Mouse (Mus musculus): Measurements from ENCODE around the gene Fras1. TPM values are rescaled to one million over a fixed set of nuclear protein-coding genes. Genes with fewer than 3 reads are reported as not detected.

Gene Fras1
- total RNA-seq (2021): 10 to 100 TPM; 22.8 to 30.6 TPM
- long read RNA-seq, experiment 1, partial matches to known transcripts: 3 of 4 reads
- long read RNA-seq, experiment 1, other reads (novel, unspliced or antisense): 1 of 4 reads
- long read RNA-seq, experiment 2, full-length matches to known transcripts: 1 of 9 reads
- long read RNA-seq, experiment 2, partial matches to known transcripts: 6 of 9 reads
- long read RNA-seq, experiment 2, other reads (novel, unspliced or antisense): 2 of 9 reads

DNA sequence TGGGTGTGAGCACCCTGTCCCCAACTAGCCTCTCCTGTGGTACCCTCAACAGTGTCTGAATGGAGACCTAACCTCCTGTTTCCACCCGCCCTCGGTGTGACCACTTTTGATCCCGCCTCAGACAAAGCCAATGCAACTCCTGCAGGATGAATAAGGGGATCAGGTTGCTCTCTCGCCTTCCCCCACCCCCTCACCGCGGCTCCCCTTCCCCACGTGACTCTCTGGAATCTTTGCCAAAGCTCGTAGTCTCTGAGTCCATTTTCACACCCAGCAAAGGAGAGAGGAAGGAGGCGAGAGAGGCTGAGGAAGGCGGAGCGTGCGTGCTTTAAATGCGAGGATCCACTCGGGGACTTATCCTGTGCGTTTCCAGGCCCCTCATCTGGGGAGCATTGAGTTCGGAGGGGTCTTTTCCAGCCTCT is at the start of gene Fras1:
Gene Fras1, plus strand, starts transcription at position 389 of the 419 bp plus-strand sequence.
- DNase-seq: peak; percentile 15

- no peak for DNase-seq
These were observed 42.6 kb upstream of the Fras1 start for GRCm38 (mm10) chr5:96331048-96331737.

GRCm38 (mm10) chr5:96331738-96332070 is 42.1 kb upstream of the Fras1 start:
- no peak for DNase-seq

DNA sequence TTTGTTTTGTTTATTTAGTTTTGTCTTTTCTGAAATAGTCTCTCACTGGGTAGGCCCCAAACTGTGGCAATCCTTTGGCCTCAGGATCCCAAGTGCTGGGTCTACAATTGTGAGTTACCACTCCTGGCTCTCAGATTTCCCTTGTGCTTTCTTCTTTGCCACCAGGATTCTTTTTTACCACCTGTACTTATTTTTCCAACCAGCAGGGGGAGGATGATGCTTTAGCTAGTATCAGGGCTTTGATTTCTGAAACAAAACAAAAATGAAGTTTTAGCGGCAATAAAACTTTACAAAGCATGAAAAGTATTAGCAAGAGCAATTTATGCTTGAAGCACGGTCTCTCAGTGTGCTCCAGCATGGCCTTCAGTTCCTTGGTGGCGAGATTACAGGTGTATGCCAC is 39.8 kb upstream of the Fras1 start:
- DNase-seq: no peak

DNA sequence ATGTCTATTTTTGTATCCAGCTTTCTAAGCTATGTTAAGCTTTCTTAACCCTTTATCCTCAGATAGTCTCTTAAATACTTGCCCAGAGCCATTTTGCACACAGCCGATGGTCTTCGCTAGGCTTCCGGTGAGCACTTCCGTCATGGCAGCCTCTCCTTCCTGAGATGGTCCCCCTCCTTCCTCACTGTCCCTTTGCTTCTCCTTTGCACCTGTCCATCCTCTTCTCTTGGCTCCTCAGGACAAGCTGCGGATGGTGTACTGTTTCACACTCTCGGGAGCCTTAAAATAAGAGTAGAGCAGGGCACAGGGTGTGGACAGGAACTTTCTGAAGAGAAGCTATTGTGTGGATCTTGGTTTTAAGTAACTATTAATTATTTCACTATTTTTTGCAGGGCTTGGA is 33.2 kb upstream of the Fras1 start:
- DNase-seq: no peak

DNA sequence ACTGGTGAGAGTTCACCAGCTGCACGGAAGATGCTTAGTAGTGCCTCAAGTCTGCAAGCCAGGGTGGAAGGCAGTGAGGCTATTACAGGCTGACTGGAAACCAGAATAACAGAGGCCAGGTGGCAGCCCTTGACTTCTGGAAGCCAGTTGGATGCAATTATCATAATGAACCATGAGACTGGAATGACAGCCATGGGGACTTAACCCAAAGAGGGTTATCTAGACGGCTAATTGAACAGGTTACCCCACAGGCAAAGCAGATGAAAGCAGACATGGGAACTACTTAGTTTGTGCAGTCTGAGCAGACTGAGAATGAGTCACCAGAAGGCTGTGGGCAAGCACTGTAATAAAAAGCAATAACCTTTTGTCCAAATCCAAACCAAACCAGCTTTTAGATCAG is 28.8 kb upstream of the Fras1 start:
- no peak for DNase-seq

DNA sequence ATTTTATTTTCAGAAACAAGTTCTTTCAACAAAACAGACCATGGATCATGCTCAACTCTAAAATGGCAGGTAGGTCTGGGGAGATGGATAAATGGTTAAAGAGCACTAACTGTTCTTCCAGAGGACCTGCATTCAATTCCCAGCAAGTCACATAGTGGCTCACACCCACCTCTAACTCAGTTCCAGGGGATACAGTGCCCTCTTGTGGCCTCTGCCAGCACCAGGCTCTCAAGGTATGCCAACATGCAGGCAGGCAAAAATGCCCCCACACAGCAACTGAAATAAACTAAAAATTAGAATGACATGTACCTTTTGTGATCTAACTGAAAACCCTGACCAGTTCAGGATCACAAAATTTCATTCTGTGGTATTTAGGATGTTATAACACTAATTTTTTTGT is 21.8 kb upstream of the Fras1 start:
- DNase-seq: no peak

DNA sequence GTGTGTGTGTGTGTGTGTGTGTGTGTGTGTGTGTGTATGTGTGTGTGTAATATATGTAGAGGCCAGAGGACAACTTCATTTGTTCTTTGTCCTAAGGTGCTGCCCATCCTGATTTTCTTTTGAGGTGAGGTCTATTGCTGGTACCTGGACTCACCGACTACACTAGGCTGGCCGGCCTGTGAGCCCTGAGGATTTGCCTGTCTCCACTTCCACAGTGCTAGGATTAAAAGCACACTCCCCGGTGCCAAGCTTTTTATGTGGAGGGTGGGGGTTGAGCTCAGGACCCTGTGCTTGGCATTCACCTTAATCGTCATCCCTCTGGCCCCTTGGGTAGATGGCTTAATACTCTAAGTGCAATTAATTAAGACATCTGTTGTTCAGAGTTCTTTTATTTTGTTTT is 9.8 kb upstream of the Fras1 start:
- no peak for DNase-seq

GRCm38 (mm10) chr5:96365590-96365989 is 8.2 kb upstream of the Fras1 start:
- no peak for DNase-seq

- DNase-seq: no peak
These were observed 6.5 kb upstream of the Fras1 start for GRCm38 (mm10) chr5:96367260-96367659.

DNA sequence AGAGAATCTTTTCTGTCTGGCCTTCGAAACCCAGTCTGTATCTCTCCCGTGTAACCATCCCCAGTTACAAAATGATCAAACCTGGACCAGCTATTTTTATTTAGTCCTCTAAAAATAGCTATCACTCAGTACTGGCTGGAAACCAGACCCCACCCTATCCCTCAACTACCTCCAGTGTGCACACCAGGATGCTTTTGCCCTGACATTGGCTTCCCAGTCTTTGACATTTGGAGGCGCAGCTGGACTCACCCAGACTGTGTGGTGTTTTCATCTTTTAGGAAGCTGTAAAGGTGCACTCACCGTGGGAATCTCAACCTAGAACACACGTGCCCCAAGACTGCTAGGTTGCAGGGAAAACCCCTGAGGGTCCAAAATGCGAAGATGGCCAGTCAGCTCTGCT is 649 bp upstream of the Fras1 start:
- DNase-seq: no peak

GRCm38 (mm10) chr5:96373986-96374901 is 489 bp downstream of the Fras1 start:
- DNase-seq: peak; percentile 64

DNA sequence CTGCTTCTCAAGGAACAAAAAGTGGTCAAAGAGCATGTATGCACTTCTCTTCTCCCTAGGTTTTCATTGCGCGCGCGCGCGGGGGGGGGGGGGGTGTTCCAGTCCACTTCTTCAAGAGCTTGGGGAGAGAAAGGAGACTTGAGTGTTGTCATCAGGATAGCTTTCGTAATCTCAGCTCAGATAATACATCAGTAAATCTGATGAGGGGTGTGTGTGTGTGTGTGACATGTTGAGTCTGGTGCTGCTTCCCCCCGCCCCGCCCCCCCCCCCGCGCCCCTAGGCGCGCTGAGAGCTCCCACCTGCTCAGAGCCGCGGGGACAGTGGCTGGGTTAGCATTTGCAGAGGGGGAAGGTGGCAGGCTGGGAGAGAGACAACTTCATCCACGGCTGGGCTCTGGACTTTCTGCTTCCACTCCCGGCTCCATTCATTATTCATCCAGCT is 1.7 kb downstream of the Fras1 start:
- no peak for DNase-seq

GRCm38 (mm10) chr5:96376216-96376615 is 2.5 kb downstream of the Fras1 start:
- DNase-seq: no peak

- DNase-seq: no peak
These were observed 12.6 kb downstream of the Fras1 start for GRCm38 (mm10) chr5:96386138-96386933.

DNA sequence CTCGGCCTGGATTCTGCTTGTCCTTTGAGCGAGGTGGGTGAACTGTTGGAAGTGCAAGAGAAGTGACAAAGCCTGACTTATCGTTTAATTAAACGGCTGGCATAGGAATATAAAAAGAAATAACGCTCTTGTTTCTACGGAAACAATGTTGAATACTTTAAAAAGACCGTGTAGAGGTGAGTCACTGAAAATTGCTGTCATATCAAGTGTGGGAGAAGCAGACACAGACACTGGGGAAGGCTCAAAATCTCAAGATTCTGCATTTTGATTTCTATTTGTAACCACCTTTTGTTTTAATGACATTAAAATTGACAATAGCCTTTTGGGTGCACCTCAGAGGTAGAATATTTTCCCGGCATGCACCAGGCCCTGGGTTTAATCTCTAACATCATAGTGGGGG is 14.6 kb downstream of the Fras1 start:
- DNase-seq: no peak

DNA sequence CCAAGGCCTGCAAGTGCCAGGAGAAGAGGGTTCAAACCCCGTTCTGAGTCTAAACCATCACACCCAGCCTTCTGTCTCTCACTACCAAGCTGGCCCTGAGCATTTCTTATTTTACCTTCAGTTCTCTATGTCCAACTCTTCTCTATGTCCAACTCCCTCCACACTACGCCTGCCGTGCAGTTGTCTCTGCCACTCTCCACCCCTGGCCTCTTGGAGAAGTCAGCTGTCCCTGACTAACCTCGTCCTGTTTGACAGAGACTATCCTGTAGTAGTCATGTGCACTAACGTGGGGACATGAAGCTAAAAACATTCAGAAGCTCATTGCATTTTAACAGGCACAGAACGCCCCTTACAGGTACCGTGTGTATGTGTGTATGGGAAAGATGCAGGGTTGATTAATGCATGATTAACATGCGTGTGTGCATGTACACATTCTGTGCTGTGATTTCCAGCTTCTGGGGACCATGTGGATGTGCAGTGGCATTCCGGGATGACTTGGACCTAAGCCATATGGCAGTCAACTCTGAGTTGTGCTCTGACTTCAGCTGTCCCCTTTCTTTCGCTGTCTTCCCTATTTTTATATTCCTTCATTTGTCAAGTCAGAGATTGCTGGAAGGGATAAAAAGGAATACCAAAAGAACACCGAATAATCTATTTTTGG is 16.3 kb downstream of the Fras1 start:
- peak; percentile 27 for DNase-seq

DNA sequence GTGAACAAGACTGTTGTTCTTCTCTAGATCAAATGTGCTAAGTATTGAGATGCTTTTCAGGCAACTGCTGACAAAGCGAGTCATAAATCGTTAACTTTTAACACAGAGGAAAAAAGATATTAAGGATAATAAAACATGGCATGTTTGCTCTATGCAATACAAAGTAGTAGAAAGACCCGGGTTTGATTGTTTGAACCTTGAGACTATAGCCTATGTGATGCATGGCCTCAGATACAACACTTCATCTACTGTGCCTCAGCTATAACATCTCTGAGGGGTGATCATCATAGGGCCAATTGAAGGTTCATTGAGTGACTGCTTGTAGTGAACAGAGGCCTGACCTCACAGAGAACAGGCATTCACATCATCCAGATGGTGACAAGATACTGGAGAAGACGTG is 17.3 kb downstream of the Fras1 start:
- DNase-seq: no peak

GRCm38 (mm10) chr5:96394947-96395346 is 21.2 kb downstream of the Fras1 start:
- DNase-seq: no peak

GRCm38 (mm10) chr5:96395786-96396650 is 22.3 kb downstream of the Fras1 start:
- DNase-seq: no peak

- DNase-seq: no peak
These were observed 28.8 kb downstream of the Fras1 start for GRCm38 (mm10) chr5:96402555-96402954.

Measured in gastrocnemius, postnatal 10 days (tissue).